Mouse (Mus musculus): ENCODE data around the gene Ripor2. TPM values are rescaled to one million over a fixed set of nuclear protein-coding genes. Genes with fewer than 3 reads are reported as not detected.

Gene Ripor2
- polyA plus RNA-seq, 1 experiment from 2014 or later: 21.7 TPM

- H3K27ac ChIP-seq (replicated peaks): no peak overlapping the region
- no peaks in the 10 kb centered on the region for H3K27me3 ChIP-seq
- no peak overlapping the region for H3K4me3 ChIP-seq
- H3K4me1 ChIP-seq (replicated peaks): no peaks in the 10 kb centered on the region
- no peak overlapping the region for H3K9ac ChIP-seq
- WGBS: 87% methylated on average over 4 of the region's 4 CpGs
- no peaks in the 10 kb centered on the region for H3K9me3 ChIP-seq
- H3K36me3 ChIP-seq: peaks cover 9% of the 10 kb centered on the region
- H3K4me2 ChIP-seq: no peak overlapping the region
- ATAC-seq (ENCODE audit: low read depth): no peak
These were observed 84.8 kb downstream of the Ripor2 start for GRCm38 (mm10) chr13:24666763-24667162.

GRCm38 (mm10) chr13:24668556-24668955, 86.6 kb downstream of the Ripor2 start:
- H3K4me2 ChIP-seq: no peak overlapping the region
- no peak for ATAC-seq (ENCODE audit: low read depth)

GRCm38 (mm10) chr13:24670676-24671075, 88.7 kb downstream of the Ripor2 start:
- peaks cover 38% of the 10 kb centered on the region for H3K36me3 ChIP-seq
- peaks cover 8% of the 10 kb centered on the region; the same call in 1 of the 2 replicates for H3K4me1 ChIP-seq (replicated peaks)
- H3K27ac ChIP-seq (replicated peaks): no peak overlapping the region
- 73% methylated on average over 2 of the region's 2 CpGs for WGBS
- H3K4me2 ChIP-seq: no peak overlapping the region
- H3K9ac ChIP-seq: no peak overlapping the region
- H3K27me3 ChIP-seq: no peaks in the 10 kb centered on the region
- H3K9me3 ChIP-seq: no peaks in the 10 kb centered on the region
- H3K4me3 ChIP-seq: no peak overlapping the region
- no peak for ATAC-seq (ENCODE audit: low read depth)

More at GRCm38 (mm10) chr13:24668556-24668955, 86.6 kb downstream of the Ripor2 start:
- Histone ChIP-seq H3K27ac (replicated peaks) (no peak overlapping the region), H3K4me3 (no peak overlapping the region), H3K36me3 (peaks cover 26% of the 10 kb centered on the region), H3K9me3 (no peaks in the 10 kb centered on the region), H3K9ac (no peak overlapping the region), H3K27me3 (no peaks in the 10 kb centered on the region), H3K4me1 (replicated peaks) (no peaks in the 10 kb centered on the region)
- 34% methylated on average over 2 of the region's 2 CpGs for WGBS

GRCm38 (mm10) chr13:24679027-24679680, 97.2 kb downstream of the Ripor2 start:
- H3K36me3 ChIP-seq: peaks cover 58% of the 10 kb centered on the region
- H3K9me3 ChIP-seq: no peaks in the 10 kb centered on the region
- H3K4me1 ChIP-seq (replicated peaks): peaks cover 17% of the 10 kb centered on the region
- peak overlapping the region; percentile 42 for H3K27ac ChIP-seq (replicated peaks)
- no peaks in the 10 kb centered on the region for H3K27me3 ChIP-seq
- no peak overlapping the region for H3K4me2 ChIP-seq
- 0 out of 2 replicates have a peak overlapping the region, but pooled peaks have one; percentile 8 for H3K9ac ChIP-seq
- WGBS: 42% methylated on average over 15 of the region's 15 CpGs
- ATAC-seq (ENCODE audit: low read depth): no peak
- H3K4me3 ChIP-seq: no peak overlapping the region

GRCm38 (mm10) chr13:24680951-24681350, 99.0 kb downstream of the Ripor2 start:
- H3K9me3 ChIP-seq: no peaks in the 10 kb centered on the region
- no peak overlapping the region for H3K4me2 ChIP-seq
- H3K27ac ChIP-seq (replicated peaks): no peak overlapping the region
- WGBS: 86% methylated on average over 4 of the region's 4 CpGs
- ATAC-seq (ENCODE audit: low read depth): no peak
- no peak overlapping the region for H3K4me3 ChIP-seq
- peaks cover 50% of the 10 kb centered on the region for H3K36me3 ChIP-seq
- no peak overlapping the region for H3K9ac ChIP-seq
- H3K27me3 ChIP-seq: no peaks in the 10 kb centered on the region
- H3K4me1 ChIP-seq (replicated peaks): peaks cover 9% of the 10 kb centered on the region

DNA sequence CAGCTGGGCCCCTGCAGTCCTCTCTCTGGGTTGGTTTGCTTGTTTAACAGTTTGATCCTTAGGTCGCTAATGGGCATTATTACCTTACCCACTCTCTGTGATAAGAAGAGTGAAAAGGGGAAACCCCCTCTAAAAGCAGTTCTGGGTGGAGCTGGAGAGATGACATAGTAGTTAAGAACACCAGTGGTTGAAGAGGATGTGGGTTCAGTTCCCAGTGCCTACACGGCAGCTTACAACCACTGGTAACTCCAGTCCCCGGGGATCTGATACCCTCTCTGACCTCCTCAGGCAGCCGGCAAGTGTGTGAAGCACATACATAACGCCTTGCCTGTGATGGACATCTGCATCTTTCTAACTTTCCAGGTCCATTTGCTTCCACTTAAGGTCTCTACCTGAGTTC, 100.4 kb downstream of the Ripor2 start:
- no peaks in the 10 kb centered on the region for H3K9me3 ChIP-seq
- no peak overlapping the region for H3K4me2 ChIP-seq
- H3K4me3 ChIP-seq: no peak overlapping the region
- H3K4me1 ChIP-seq (replicated peaks): peaks cover 20% of the 10 kb centered on the region
- peaks cover 47% of the 10 kb centered on the region for H3K36me3 ChIP-seq
- WGBS: 83% methylated on average over 5 of the region's 5 CpGs
- H3K9ac ChIP-seq: no peak overlapping the region
- H3K27ac ChIP-seq (replicated peaks): no peak overlapping the region
- no peaks in the 10 kb centered on the region for H3K27me3 ChIP-seq
- ATAC-seq (ENCODE audit: low read depth): no peak

GRCm38 (mm10) chr13:24684503-24684902, 102.5 kb downstream of the Ripor2 start:
- Histone ChIP-seq H3K9me3 (no peaks in the 10 kb centered on the region), H3K4me1 (replicated peaks) (peaks cover 14% of the 10 kb centered on the region), H3K36me3 (peaks cover 28% of the 10 kb centered on the region), H3K27ac (replicated peaks) (no peak overlapping the region), H3K4me3 (no peak overlapping the region), H3K27me3 (no peaks in the 10 kb centered on the region), H3K4me2 (no peak overlapping the region), H3K9ac (no peak overlapping the region)
- WGBS: 74% methylated on average over 2 of the region's 2 CpGs
- ATAC-seq (ENCODE audit: low read depth): no peak

GRCm38 (mm10) chr13:24685846-24686245, 103.9 kb downstream of the Ripor2 start:
- 68% methylated on average over 5 of the region's 5 CpGs for WGBS
- peak overlapping the region; percentile 82; the same call in 1 of the 2 replicates for H3K27ac ChIP-seq (replicated peaks)

GRCm38 (mm10) chr13:24686705-24687665, 105.0 kb downstream of the Ripor2 start:
- Histone ChIP-seq H3K4me2 (peak overlapping the region; percentile 33), H3K36me3 (peaks cover 12% of the 10 kb centered on the region; the same call in 1 of the 2 replicates), H3K4me1 (replicated peaks) (peaks cover 13% of the 10 kb centered on the region), H3K4me3 (peak overlapping the region; percentile 5; the same call in 1 of the 2 replicates), H3K27ac (replicated peaks) (peak overlapping the region; percentile 82), H3K27me3 (no peaks in the 10 kb centered on the region), H3K9ac (peak overlapping the region; percentile 10; the same call in 1 of the 2 replicates), H3K9me3 (no peaks in the 10 kb centered on the region)
- WGBS: 32% methylated on average over 15 of the region's 15 CpGs
- peak; percentile 97 for ATAC-seq (ENCODE audit: low read depth)

More at GRCm38 (mm10) chr13:24685846-24686245, 103.9 kb downstream of the Ripor2 start:
- Histone ChIP-seq H3K27me3 (no peaks in the 10 kb centered on the region), H3K4me2 (no peak overlapping the region), H3K9ac (no peak overlapping the region), H3K9me3 (no peaks in the 10 kb centered on the region), H3K36me3 (peaks cover 16% of the 10 kb centered on the region; the same call in 1 of the 2 replicates), H3K4me1 (replicated peaks) (peaks cover 13% of the 10 kb centered on the region), H3K4me3 (no peak overlapping the region)
- ATAC-seq (ENCODE audit: low read depth): no peak

DNA sequence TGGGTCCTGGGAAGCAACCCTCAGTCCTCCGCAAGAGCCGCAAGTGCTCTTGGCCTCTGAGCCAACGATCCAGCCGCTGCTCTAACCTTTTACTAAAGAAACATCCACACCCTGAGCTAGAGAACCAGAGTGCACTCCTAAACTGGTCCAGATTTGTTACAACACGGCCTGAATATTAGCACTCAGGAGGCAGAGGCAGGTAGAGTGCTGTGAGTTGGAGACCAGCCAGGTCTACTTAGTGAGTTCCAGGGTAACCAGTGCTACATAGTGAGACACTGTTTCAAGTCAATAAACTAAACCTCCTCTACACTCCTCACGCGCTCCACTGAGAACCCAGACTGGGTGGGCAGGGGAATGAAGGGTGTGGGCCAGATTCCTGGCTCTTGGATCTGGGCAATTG, 111.3 kb downstream of the Ripor2 start:
- 90% methylated on average over 7 of the region's 7 CpGs for WGBS
- Histone ChIP-seq H3K9ac (no peak overlapping the region), H3K4me1 (replicated peaks) (no peaks in the 10 kb centered on the region)

DNA sequence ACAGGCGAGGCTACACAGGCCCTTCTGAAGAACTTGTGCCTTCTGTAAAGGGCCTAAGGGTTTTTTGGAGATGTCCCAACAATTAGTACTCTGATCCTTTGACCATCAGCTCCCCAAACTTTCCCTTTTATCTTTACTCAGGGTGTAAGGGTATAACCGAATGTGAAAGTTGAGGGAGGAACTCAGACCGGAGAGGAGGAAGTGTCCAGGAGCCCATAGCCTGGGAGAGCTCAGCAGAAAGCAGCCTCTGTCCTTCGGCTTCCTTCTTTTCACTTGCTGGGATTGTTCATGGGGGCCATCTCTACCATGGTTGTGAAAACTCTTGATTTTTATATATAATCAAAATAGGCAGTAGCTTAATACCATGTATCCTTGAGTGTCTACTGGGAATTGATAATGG, 116.8 kb downstream of the Ripor2 start:
- ATAC-seq (ENCODE audit: low read depth): no peak
- H3K36me3 ChIP-seq: peaks cover 69% of the 10 kb centered on the region
- no peaks in the 10 kb centered on the region for H3K27me3 ChIP-seq
- H3K4me1 ChIP-seq (replicated peaks): no peaks in the 10 kb centered on the region
- no peaks in the 10 kb centered on the region for H3K9me3 ChIP-seq
- no peak overlapping the region for H3K9ac ChIP-seq
- no peak overlapping the region for H3K27ac ChIP-seq (replicated peaks)
- 87% methylated on average over 4 of the region's 4 CpGs for WGBS
- no peak overlapping the region for H3K4me3 ChIP-seq
- no peak overlapping the region for H3K4me2 ChIP-seq

More for the DNA sequence above, 111.3 kb downstream of the Ripor2 start:
- no peak for ATAC-seq (ENCODE audit: low read depth)
- H3K4me3 ChIP-seq: no peak overlapping the region
- H3K4me2 ChIP-seq: no peak overlapping the region
- no peak overlapping the region for H3K27ac ChIP-seq (replicated peaks)
- H3K36me3 ChIP-seq: peaks cover 35% of the 10 kb centered on the region
- H3K9me3 ChIP-seq: no peaks in the 10 kb centered on the region
- H3K27me3 ChIP-seq: no peaks in the 10 kb centered on the region

DNA sequence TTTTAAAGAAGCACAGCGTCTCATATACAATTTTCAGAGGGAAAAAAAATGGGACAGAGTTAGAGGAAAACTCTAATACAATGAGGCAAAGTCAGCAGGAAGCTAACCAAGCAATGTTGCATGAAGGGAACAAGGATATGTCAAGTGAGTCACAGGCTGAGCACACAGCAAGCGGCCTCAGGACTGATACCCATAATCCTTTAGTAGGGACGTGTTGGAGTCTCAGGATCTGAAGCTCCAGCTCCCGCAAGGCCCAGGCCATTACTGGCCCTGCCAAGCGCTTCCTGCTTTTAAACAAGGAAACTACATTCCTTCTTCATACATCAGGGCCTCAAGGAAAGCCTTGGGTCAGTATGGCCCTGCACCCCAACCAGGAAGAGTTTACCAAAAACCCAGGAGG, 120.1 kb downstream of the Ripor2 start:
- Histone ChIP-seq H3K27ac (replicated peaks) (no peak overlapping the region), H3K4me1 (replicated peaks) (no peaks in the 10 kb centered on the region), H3K9ac (no peak overlapping the region), H3K9me3 (no peaks in the 10 kb centered on the region), H3K36me3 (peaks cover 54% of the 10 kb centered on the region), H3K4me2 (no peak overlapping the region), H3K4me3 (no peak overlapping the region), H3K27me3 (no peaks in the 10 kb centered on the region)
- ATAC-seq (ENCODE audit: low read depth): no peak
- WGBS: 82% methylated on average over 5 of the region's 5 CpGs
